Mouse (Mus musculus) CH12.LX (cell line): ENCODE measurements around the gene Tekt3. TPM values are rescaled to one million over a fixed set of nuclear protein-coding genes. Genes with fewer than 3 reads are reported as not detected.

Experiments
- DNase-seq: peaks from one replicate; pipeline ENCODE4 v3.0.0-alpha.2; 2013; ENCODE audit errors: extremely low read depth
- H3K27ac ChIP-seq: 2 replicates; pipeline ENCODE4 v1.5.1; 2012; ENCODE audit warnings: low read depth, mild to moderate bottlenecking, control low read depth, moderate library complexity; ENCODE audit not compliant: insufficient read depth
- H3K27me3 ChIP-seq: replicated peaks from 2 replicates; pipeline ENCODE3; 2012; ENCODE audit warnings: inconsistent platforms
- H3K36me3 ChIP-seq, 2 experiments: replicated peaks in 1 of 2; 2 replicates each; pipeline versions ENCODE3 to v1.6.1; 2012; ENCODE audit warnings: inconsistent platforms in 1 of 2, low read length in 1 of 2, mild to moderate bottlenecking in 1 of 2, mixed read lengths in 1 of 2, moderate library complexity in 1 of 2; ENCODE audit not compliant: control insufficient read depth in 1 of 2, insufficient read depth in 1 of 2
- H3K4me1 ChIP-seq, 2 experiments: 2 replicates each; pipeline ENCODE4 v1.6.1; 2012; ENCODE audit warnings: inconsistent platforms in 1 of 2, moderate library complexity in 1 of 2; ENCODE audit not compliant: insufficient read depth in 2 of 2, control insufficient read depth in 1 of 2
- H3K4me2 ChIP-seq: 2 replicates; pipeline ENCODE4 v1.6.1; 2012; ENCODE audit warnings: low read depth, mild to moderate bottlenecking, control low read depth; ENCODE audit not compliant: poor library complexity, insufficient read depth, severe bottlenecking
- H3K4me3 ChIP-seq, 3 experiments: fragments of 150-350 bp in 1 of 3; sonication (generic) in 1 of 3; replicated peaks in 1 of 3; 2 replicates each; pipeline versions ENCODE3 to v1.5.1; 2011 to 2012; ENCODE audit warnings: low read depth in 2 of 3, low read length in 2 of 3, mild to moderate bottlenecking in 2 of 3, moderate library complexity in 2 of 3, control low read depth in 1 of 3, improper control_type of control experiment in 1 of 3, inconsistent platforms in 1 of 3, mixed read lengths in 1 of 3; ENCODE audit not compliant: poor library complexity in 1 of 3
- H3K79me2 ChIP-seq: replicated peaks from 2 replicates; pipeline ENCODE4 v1.6.1; 2012; ENCODE audit warnings: mild to moderate bottlenecking, moderate library complexity; ENCODE audit not compliant: control insufficient read depth, poor library complexity, insufficient read depth, severe bottlenecking; ENCODE audit errors: extremely low read depth
- H3K9ac ChIP-seq: 2 replicates; pipeline ENCODE4 v1.6.1; 2012; ENCODE audit warnings: low read depth, mild to moderate bottlenecking, control low read depth, moderate library complexity; ENCODE audit not compliant: insufficient read depth
- H3K9me3 ChIP-seq: replicated peaks from 2 replicates; pipeline ENCODE3; 2012; ENCODE audit warnings: low read length, inconsistent platforms, mixed read lengths
- BHLHE40 ChIP-seq: IDR thresholded peaks from 2 replicates; pipeline ENCODE4 v1.6.1; 2011; ENCODE audit warnings: mild to moderate bottlenecking, low read depth, low read length, improper control_type of control experiment
- CHD1 ChIP-seq: IDR thresholded peaks from 2 replicates; pipeline ENCODE4 v1.6.1; 2012; ENCODE audit warnings: low read depth, low read length, improper control_type of control experiment, inconsistent platforms
- ELF1 ChIP-seq: IDR thresholded peaks from 2 replicates; pipeline ENCODE4 v1.6.1; 2014; ENCODE audit warnings: low read depth, mild to moderate bottlenecking, inconsistent platforms, low read length, improper control_type of control experiment
- EP300 ChIP-seq: IDR thresholded peaks from 2 replicates; pipeline ENCODE4 v1.6.1; 2011; ENCODE audit warnings: low read length, improper control_type of control experiment
- ETS1 ChIP-seq: conservative IDR thresholded peaks from 2 replicates; pipeline ENCODE4 v1.6.1; 2012; ENCODE audit warnings: low read depth, mild to moderate bottlenecking, inconsistent platforms, low read length, improper control_type of control experiment, moderate library complexity
- GABPA ChIP-seq: IDR thresholded peaks from 2 replicates; pipeline ENCODE4 v1.6.1; 2012; ENCODE audit warnings: low read depth, low read length, improper control_type of control experiment, inconsistent platforms; ENCODE audit not compliant: insufficient replicate concordance
- HCFC1 ChIP-seq: IDR thresholded peaks from 2 replicates; pipeline ENCODE4 v1.6.1; 2012; ENCODE audit warnings: low read depth, mild to moderate bottlenecking, inconsistent platforms, low read length, improper control_type of control experiment
- JUN ChIP-seq: IDR thresholded peaks from 2 replicates; pipeline ENCODE4 v1.6.1; 2011; ENCODE audit warnings: low read depth, mild to moderate bottlenecking, low read length, improper control_type of control experiment, moderate library complexity; ENCODE audit not compliant: insufficient read depth
- MAX ChIP-seq: IDR thresholded peaks from 2 replicates; pipeline ENCODE4 v1.6.1; 2011; ENCODE audit warnings: low read length, improper control_type of control experiment
- MEF2A ChIP-seq: IDR thresholded peaks from 2 replicates; pipeline ENCODE4 v1.6.1; 2014; ENCODE audit warnings: low read depth, mild to moderate bottlenecking, inconsistent platforms, low read length, improper control_type of control experiment, borderline replicate concordance
- MYC ChIP-seq: IDR thresholded peaks from 2 replicates; pipeline ENCODE4 v1.6.1; 2011; ENCODE audit warnings: low read depth, mild to moderate bottlenecking, improper control_type of control experiment, low read length
- NELFE ChIP-seq: IDR thresholded peaks from 2 replicates; pipeline ENCODE4 v1.6.1; 2011; ENCODE audit warnings: low read depth, low read length, improper control_type of control experiment
- NRF1 ChIP-seq: IDR thresholded peaks from 2 replicates; pipeline ENCODE4 v1.6.1; 2014; ENCODE audit warnings: low read depth, mild to moderate bottlenecking, inconsistent platforms, low read length, improper control_type of control experiment, moderate library complexity
- POLR2A ChIP-seq: IDR thresholded peaks from 2 replicates; pipeline ENCODE4 v1.6.1; 2011; ENCODE audit warnings: low read depth, mild to moderate bottlenecking, improper control_type of control experiment, low read length
- RAD21 ChIP-seq: IDR thresholded peaks from 2 replicates; pipeline ENCODE4 v1.6.1; 2011; ENCODE audit warnings: low read depth, mild to moderate bottlenecking, low read length, improper control_type of control experiment, moderate library complexity
- RCOR1 ChIP-seq: conservative IDR thresholded peaks from 2 replicates; pipeline ENCODE4 v1.6.1; 2012; ENCODE audit warnings: low read depth, mild to moderate bottlenecking, inconsistent platforms, low read length, improper control_type of control experiment
- SMC3 ChIP-seq: IDR thresholded peaks from 2 replicates; pipeline ENCODE4 v1.6.1; 2011; ENCODE audit warnings: low read depth, low read length, improper control_type of control experiment
- TBP ChIP-seq: conservative IDR thresholded peaks from 2 replicates; pipeline ENCODE4 v1.6.1; 2011; ENCODE audit warnings: low read depth, low read length, improper control_type of control experiment
- TCF12 ChIP-seq: IDR thresholded peaks from 2 replicates; pipeline ENCODE4 v1.6.1; 2014; ENCODE audit warnings: low read depth, mild to moderate bottlenecking, inconsistent platforms, low read length, improper control_type of control experiment
- USF2 ChIP-seq: conservative IDR thresholded peaks from 2 replicates; pipeline ENCODE4 v1.6.1; 2011; ENCODE audit warnings: low read depth, low read length, improper control_type of control experiment
- ZC3H11A ChIP-seq: IDR thresholded peaks from 2 replicates; pipeline ENCODE4 v1.6.1; 2012; ENCODE audit warnings: low read depth, mild to moderate bottlenecking, inconsistent platforms, low read length, improper control_type of control experiment
- dilution Hi-C: fragments of 300-500 bp; cut with MboI; formaldehyde crosslinking; loops from 2 replicates; pipeline ENCODE4 v1.14.3; 2020; ENCODE audit warnings: low sequenced_read_pairs; ENCODE audit not compliant: extremely low pct_unique_long_range_greater_than_20kb, extremely low pct_ligation_motif_present
- in situ Hi-C: fragments of 300-500 bp; cut with MboI; formaldehyde crosslinking; loops from 3 replicates; pipeline ENCODE4 v1.14.3; 2019; ENCODE audit warnings: low sequenced_read_pairs, low pct_ligation_motif_present, low pct_unique_long_range_greater_than_20kb, mixed read lengths
- polyA plus RNA-seq: library from polyadenylated mRNA; unstranded; fragments of >175 nt; gene quantifications from 2 replicates; pipeline ENCODE4 v1.2.1, GENCODE M21; 2012; ENCODE audit warnings: low read depth; ENCODE audit not compliant: insufficient read length
- total RNA-seq, 2 experiments: library from RNA; depleted of rRNA; stranded (reverse); fragments of 300-350 nt in 1 of 2; fragments of >200 nt in 1 of 2; gene quantifications; 2 replicates each; pipeline ENCODE4 v1.2.3; 2012 to 2014

The Tekt3 gene
- total and polyA plus RNA-seq, 3 experiments, result not detected

DNA sequence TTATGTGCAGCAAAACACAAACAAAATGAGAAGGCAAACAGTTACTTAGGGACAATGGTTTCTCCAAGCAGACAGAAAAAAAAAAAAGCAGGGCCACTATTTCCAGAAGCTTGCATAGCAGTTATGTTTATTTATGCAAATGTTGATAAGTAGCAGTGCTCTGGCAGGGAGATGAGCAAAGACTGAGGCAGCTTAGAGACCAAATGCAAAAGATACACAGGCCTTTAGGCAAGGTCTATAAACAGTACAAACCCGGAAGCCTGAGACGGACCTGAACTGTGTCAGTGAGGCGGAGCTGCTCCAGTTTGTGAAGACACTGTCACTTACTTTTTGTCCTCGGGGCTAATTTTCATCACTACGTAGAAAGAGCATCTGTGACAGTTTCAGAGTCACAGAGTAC, 32.1 kb downstream of the Tekt3 start:
- dilution Hi-C loops, result no loop called here

DNA sequence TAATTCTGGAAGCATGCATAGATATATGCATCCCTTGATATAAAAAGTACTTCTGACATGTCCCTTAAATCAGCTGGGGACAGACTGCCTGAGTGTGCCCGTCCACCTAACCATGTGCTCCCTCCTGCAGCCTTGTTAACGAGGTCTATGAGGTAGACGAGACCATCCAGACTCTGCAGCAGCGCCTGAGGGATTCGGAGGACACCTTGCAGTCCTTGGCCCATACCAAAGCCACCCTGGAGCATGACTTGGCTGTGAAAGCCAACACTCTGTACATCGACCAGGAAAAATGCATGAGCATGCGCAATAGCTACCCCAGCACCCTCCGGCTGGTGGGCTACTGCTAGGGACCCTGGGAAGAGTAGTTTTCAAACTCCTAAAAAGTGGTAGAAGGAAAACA, 33.0 kb downstream of the Tekt3 start:
- Histone ChIP-seq H3K36me3 (no peaks in the 10 kb centered on the region), H3K79me2 (no peaks in the 10 kb centered on the region), H3K9ac (no peak overlapping the region), H3K27me3 (no peaks in the 10 kb centered on the region), H3K27ac (no peak overlapping the region), H3K4me3 (no peak overlapping the region), H3K4me2 (no peak overlapping the region), H3K9me3 (no peaks in the 10 kb centered on the region), H3K4me1 (peaks cover 0 to 4% of the 10 kb centered on the region in 2 experiments; a peak in 2 of 4 replicates)
- in situ Hi-C loops, result no loop called here
- DNase-seq, result no peak
- TF ChIP-seq RAD21, result no peak
- no peak for TF ChIP-seq CHD1
- no peak for TF ChIP-seq TCF12
- no peak for TF ChIP-seq EP300
- no peak for TF ChIP-seq BHLHE40
- TF ChIP-seq NELFE, result no peak
- TF ChIP-seq POLR2A, result no peak
- TF ChIP-seq MYC, result no peak
- no peak for TF ChIP-seq ZC3H11A
- TF ChIP-seq MEF2A, result no peak
- dilution Hi-C loops, result no loop called here

More for the DNA sequence above, 32.1 kb downstream of the Tekt3 start:
- Histone ChIP-seq H3K27ac (no peak overlapping the region), H3K36me3 (no peaks in the 10 kb centered on the region), H3K79me2 (no peaks in the 10 kb centered on the region), H3K4me1 (no peaks in the 10 kb centered on the region), H3K27me3 (no peaks in the 10 kb centered on the region), H3K9me3 (no peaks in the 10 kb centered on the region), H3K9ac (no peak overlapping the region), H3K4me2 (no peak overlapping the region), H3K4me3 (no peak overlapping the region)
- no peak for DNase-seq
- in situ Hi-C loops, result no loop called here
- TF ChIP-seq MAX, result no peak
- no peak for TF ChIP-seq GABPA
- TF ChIP-seq CHD1, result no peak
- TF ChIP-seq TBP, result no peak
- no peak for TF ChIP-seq USF2
- TF ChIP-seq ETS1, result no peak
- no peak for TF ChIP-seq POLR2A
- TF ChIP-seq HCFC1, result no peak
- no peak for TF ChIP-seq ELF1
- no peak for TF ChIP-seq TCF12
- TF ChIP-seq ZC3H11A, result no peak
- no peak for TF ChIP-seq SMC3
- no peak for TF ChIP-seq BHLHE40
- TF ChIP-seq JUN, result no peak
- TF ChIP-seq NRF1, result no peak
- no peak for TF ChIP-seq RCOR1
